Mouse (Mus musculus) granulocyte monocyte progenitor cell, adult 5-6 weeks (primary cell): ENCODE results near the gene Bach2. TPM values are rescaled to one million over a fixed set of nuclear protein-coding genes. Genes with fewer than 3 reads are reported as not detected.
A peak's percentile ranks its signal among the peaks of the same experiment; 100 is the strongest.

Source experiments
- ATAC-seq: replicated peaks from 2 replicates; pipeline ENCODE4 v1.8.0; 2016; ENCODE audit warnings: mild to moderate bottlenecking, moderate TSS enrichment, inconsistent platforms; ENCODE audit not compliant: poor library complexity, severe bottlenecking
- total RNA-seq, 2 experiments: library from RNA; stranded (forward) in 1 of 2; stranded (reverse) in 1 of 2; fragments of 200-712, 200-1000 nt in 1 of 2; fragments of >200 nt in 1 of 2; fragmentation: Nextera tagmentation in 1 of 2; gene quantifications; 2 replicates each; pipeline ENCODE4 v1.2.3; 2014 to 2017

Bach2 gene
- total RNA-seq, 2 experiments from 2014 or later = under 0.01 to 0.67 TPM

DNA sequence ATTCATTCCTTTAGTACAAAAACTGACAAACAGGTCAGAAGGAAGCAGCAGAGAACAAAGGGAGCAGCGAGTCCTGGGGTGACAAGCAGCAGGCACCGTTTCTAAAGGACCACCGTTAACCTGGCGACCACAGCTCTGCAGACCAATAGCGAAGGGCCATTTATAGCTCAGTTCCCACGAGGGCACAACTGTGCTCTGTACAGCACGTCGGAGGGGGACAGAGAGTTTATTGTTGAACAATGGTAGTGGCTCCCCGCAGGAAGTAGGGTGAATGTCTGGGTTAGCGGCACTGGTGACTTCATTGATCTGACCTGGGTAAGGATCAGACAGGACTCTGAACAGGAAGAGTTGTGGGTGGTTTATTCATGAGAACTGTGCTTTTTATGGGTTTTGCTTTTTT lies 112.6 kb downstream of the Bach2 start:
- ATAC-seq = no peak; the same call in 1 of the 2 replicates

DNA sequence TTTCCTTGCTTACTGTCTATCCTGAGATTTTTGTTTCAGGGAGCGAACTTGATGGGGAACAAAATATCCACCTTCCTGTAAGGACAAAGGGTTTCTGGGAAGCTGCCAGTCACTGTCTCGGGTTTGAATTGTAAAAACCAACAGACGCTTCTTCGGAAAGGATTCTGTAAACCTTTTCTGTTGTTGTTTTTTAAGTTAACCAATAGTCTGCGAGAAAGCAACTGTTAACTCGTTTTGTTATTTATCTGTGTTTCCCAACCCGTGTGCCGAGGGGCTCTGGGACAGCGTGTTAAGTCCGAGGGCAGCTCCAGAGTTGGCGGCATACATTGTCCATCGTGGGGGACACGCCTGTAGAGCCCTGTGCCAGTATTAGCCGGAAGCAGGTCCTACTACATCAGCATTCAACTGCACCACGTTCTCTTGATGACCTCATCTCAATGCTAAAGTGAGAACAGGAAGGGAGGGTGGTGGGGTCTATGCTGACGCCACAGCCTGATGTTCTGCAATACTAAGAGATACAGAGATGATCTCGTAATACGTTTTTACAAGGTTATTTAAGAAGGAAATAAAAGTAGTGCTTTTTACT lies 113.2 kb downstream of the Bach2 start:
- ATAC-seq = peak; percentile 72

DNA sequence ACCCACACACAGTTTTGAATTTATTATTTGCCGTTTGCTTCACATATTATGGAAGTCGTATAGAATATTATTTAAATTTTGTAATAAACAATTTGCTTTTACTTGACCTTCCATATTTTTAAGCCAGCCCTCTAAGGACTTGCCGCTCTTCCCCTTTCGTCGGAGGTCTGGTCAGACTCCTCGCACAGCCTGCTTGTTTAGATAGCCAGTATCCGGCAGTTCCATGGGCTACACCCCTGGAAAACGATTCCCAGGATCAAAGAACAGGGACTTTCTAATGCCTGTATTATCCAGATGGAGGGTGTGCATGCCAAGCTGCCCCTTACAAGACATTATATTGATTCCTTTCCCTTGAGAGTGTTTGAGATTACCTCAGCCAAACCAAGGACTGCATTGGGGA lies 113.8 kb downstream of the Bach2 start:
- no peak for ATAC-seq

DNA sequence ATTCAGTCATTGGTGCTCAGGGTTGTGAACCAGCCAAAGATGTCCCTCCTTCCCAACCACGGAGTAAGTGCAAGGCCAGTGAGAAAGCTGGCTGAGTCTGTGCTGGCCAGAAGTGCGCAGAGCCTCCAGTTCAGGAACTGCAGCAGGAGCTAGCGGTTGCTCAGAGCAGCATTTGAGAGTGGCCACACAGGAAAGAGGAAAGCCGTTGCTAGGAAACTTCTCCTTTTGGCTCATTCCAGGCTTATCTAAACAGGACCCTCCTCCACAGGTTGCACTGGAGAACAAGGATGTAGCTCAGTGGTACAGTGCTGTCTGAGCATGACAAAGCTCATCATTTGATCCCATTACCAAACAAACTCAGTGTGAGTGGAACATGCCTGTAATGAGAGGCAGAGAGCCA lies 114.2 kb downstream of the Bach2 start:
- ATAC-seq = peak; percentile 70

DNA sequence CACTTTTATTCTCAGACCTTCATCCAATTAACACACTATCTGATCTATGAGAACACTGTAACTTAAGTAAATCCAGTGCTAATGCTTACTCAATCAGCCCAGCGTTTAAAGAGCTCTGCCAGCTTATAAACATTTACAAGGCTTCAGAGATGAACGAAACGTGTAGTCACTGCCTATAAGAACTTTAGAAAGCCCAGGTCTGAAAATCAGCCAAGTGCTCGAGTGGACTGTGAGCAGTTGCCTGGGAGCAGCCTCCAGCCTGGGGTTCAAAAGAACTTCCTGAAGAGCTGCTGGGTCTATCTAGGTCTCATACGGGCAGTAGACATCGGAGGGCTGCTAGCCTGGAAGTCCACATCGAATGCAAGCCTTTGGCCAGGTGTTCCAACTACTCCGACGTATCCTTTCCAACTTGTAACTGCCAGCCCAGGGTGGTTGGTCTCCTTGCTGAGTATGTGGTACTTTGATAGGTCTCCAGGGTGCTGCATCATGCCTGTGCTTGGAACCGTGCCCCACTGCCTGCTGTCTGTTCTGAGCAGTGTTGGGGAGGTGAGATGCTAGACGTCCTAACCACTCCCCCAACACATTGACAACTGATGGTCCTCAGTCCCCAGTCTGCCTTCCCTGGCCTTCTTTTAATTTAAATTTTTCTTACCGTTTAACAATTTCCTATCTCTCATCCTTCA lies 117.5 kb downstream of the Bach2 start:
- ATAC-seq = no peak

DNA sequence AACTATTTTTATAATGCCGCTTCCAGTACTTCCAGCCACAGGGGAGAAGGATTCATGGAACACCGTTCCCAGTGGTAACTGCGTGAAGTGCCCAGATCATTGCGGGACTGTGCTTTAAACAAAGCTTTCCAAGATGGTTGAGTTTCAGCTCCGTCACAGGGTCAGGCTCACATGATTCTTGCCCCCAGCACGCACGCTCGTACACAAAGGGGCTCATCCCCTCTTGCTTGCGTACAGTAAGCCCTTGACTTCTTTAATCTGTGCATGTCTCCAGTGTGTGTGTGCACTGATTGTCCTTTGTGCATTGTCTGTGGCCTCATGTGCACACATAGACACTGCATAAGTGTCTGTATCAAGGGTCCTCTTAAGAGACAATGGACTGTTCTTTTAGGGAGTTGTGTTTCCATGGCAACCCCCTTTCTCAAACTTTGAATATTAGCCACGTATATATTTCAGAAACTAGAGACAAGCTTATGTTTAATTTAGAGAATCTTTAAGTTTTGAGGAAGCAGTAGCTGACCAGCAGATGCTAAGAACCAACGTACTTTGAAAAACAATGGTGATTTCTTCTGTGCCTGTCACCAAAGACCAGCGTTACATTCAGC lies 119.5 kb downstream of the Bach2 start:
- peak; percentile 32 for ATAC-seq

DNA sequence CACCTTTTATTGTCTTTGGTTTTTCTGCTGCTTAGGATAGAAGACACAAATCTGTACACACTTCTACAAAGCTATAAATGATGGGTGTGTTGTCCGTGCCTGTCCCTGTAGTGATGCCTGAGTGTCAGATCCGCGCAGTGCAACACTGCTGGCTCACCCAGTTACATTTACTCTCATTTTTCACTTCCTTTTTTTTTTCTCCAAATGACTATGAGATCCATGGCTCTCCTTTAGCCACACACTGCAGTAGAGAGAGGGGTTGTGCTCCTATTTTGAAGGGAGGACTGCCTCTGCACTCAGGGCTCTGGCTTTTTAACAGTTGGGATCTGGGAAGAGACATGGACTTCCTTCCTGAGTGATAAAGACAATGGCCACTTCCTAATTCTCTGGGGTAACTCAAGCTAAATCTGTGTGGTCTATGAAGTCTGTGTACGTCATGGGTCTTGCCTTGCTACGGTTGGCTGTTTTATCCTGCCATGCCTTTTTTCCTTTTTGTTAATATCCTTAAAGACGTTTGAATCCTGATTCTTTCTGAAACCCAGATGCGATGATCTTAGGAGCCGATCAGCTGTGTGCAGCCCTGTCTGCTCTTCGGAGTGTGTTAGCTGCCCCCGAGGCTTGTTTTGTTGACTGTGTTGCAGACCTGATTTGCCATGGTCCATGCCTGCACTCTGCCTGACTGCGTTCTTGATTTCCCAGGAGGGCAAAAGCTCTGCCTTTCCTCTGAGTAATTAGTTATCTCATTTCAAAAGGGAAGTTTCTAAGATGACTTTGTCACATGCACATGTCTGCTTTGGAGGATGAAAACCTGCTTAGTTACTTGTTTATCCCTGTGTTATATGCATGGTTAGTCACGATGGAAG lies 120.2 kb downstream of the Bach2 start:
- peak; percentile 88 for ATAC-seq

DNA sequence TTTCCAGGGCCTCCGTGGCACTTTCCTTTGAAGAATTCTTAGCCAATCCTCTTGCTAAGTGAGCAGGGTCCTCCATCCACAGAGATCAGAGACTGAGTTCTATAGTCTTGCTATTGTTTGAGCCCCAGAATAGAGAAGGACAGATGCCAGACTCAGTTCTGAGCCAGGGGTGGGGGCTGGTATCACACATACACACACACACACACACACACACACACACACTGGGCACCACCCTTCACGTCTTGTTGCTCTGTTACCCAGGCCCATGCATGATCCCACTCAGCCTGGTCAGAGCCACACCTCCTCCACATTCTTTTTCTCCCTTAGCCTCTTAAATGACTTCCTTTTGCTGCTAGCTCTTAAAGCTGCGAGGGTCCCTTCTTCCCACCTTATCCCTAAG lies 121.0 kb downstream of the Bach2 start:
- ATAC-seq = no peak

DNA sequence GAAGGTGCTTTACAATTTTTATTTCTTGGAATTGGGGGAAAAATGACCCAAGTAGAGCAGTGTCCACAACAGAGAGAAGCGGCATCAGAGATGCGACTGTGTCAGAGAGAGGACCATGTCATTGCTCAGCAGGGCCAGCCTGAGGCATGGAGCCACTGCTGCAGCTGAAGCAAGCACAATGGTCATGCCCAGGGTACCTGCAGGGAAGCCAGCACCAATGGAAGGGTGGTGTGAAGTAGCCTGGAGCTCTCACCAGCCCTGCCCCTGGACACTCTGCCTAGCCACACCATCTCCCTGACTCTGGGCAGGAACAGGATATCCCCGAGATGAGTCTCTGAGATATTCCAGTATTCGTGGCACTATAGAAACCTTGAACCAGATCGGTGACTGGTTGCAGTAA lies 121.9 kb downstream of the Bach2 start:
- ATAC-seq = no peak

DNA sequence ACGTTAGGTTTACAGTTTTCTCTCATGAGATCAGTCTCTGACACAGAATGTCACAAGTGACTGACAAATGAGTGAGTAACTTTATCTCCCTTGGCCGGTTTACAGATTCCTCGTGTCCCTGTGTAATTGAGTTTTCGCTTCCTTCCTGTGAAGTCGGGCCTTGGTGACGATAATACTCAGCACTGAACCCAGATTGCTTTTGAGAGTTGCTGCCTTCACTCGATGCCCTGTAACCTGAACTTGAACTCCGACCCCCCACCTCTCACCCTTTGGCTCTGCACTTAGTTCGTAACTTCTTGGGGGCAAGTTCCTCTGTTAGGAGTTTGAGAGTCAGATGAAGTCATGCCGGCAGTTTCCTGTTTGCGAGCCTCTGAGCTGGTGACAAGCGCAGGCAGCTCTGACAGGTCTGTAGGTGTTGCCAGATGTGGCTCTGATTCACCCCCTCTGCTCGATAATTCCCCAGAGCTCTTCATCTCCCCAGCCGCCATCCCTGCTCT lies 124.9 kb downstream of the Bach2 start:
- peak; percentile 49 for ATAC-seq

DNA sequence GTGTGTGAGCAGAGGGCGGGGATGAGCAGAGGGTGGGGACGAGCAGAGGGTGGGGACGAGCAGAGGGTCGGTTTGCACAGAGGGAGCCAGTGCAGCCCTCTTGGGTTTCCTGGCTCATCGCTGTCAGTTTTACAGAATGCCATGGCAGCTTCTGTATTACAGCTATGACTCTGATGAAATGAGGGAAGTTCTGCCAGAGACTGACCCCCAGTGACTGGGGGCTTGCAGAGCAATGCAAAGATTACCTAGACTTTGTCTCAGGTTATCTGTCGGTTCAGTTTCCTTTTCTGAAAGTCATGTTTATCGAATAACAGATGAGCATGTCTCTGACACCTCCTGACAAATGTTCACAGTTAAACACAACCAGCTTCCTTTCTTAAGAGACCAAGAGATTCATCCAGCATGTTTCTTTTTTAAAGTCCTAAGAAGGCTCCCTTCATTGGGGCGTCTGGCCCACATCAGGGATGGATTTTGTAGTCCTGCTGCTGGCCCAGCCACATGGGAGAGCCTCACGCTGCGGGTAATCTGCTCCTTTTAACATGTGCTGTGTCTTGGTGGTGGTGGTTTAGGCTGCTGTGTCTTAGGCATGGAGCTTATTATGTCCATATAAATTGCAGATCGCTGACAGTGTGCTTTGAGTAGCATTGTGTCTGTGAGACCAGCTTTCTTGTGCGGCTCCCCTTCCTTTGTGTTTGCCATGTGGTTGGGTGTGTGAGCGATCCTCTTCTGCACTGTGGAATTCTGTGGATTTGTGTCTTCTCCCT lies 126.7 kb downstream of the Bach2 start:
- ATAC-seq = peak; percentile 67

DNA sequence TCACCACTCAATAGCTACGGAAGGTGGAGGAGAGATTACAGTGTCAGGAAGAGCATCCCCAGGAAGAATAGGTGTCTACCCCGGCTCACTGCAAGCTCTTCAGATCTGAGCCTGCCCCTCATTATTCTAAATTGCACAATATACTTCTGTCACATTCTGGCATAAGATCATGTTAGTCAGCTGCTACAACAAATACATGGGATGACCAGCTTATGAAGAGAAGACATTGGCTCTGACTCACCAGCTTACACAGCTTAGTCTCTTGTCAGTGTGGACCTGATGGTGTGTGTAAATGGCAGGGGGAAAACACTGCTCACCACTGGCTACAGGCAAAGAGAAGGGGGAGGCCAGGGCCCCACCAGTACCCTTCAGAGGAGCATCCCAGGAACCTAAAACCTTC lies 127.6 kb downstream of the Bach2 start:
- no peak for ATAC-seq

DNA sequence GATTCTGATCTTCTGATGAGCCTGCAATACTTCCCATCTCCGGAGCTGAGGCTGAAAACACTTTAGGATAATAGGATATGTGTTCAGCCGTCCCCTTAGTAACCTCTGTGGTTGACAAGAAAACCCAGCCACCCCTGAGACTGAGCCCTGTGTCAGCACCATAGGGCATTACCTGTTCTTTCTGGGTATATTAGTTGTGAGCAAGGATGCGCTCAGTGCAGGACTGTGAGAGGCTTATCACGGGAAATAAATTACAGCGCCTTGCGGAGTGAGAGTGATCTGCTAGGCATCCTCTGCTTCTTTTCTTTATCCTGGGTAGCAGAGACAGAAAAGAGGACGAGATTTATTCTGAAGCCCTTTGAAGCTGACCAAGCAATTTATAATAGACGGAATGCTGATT lies 129.7 kb downstream of the Bach2 start:
- ATAC-seq = no peak

DNA sequence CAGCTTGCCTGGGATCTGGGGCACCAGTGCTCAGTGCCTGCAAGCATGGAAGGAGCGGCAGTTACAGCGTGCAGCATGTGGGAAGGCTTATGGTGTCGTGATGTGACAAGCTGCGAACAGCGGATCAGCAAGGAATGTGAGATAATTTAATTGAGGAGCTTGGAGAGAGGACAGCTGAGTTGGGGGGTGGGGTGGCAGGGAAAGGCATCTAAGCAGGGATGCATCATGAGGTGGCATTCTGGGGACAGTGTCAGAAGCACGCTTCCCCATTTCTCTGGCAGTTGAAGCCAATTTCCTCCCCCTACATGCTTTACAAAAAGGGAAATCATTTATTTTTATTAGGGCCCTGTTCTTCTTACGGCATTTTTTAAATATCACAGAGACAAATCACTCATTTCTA lies 134.5 kb downstream of the Bach2 start:
- peak; percentile 88 for ATAC-seq

DNA sequence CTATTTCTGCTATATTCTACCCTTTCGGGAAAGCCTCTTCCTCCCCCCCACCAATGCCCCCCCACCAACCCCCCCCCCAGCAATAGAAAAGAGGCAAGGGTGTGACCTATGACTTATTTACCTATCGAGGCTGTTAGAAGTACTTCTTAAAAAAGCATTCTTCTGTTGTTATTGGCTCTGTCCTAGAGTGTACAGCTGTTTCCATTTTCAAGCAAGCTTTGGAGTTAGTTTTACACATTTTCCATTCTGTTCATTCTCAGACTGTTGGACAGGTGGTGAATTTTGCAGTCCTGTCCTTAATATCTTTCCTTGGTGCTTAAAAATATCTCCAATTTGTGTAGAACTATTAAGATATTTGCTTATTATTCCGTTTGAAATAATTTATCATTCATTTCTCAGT lies 134.9 kb downstream of the Bach2 start:
- no peak for ATAC-seq

DNA sequence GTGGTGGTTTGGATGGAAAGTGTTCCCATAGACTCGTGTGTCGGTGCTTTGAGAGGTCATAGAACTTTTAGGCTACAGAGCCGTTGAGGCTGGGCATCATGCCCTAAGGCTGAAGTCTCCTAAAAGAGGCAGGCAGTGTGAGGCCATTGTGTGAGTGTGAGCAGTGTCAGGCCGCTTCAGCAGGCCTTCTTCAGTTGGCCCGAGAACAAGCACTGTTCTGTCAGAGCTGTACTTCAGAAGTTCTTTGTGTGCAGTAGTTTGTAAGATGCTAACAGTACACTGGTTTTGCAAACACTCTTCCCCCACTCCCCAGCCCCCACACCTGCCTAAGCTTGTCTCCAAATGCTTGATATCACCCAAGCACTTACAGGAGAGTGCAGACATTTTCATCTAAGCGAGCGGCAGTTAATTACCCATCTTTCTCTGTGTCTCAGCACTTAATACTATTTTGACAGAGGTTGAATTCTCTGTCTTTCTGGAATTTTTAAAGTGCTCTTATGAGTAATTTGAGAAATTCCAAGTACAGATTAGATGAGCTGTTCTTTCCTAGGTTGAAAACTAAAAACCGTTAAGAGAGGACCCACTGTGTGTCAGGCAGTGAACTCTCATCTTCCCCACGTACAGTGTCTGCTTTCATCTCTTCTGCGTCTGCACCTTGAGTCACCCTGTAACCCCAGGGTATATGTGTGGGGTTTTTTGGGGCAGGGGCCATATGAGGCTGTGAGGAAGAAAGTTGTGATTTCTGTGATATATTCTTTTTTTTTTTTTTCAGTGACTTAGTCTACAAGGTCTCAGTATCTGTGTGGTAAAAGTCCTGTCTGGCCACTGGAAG lies 136.4 kb downstream of the Bach2 start:
- ATAC-seq = no peak

DNA sequence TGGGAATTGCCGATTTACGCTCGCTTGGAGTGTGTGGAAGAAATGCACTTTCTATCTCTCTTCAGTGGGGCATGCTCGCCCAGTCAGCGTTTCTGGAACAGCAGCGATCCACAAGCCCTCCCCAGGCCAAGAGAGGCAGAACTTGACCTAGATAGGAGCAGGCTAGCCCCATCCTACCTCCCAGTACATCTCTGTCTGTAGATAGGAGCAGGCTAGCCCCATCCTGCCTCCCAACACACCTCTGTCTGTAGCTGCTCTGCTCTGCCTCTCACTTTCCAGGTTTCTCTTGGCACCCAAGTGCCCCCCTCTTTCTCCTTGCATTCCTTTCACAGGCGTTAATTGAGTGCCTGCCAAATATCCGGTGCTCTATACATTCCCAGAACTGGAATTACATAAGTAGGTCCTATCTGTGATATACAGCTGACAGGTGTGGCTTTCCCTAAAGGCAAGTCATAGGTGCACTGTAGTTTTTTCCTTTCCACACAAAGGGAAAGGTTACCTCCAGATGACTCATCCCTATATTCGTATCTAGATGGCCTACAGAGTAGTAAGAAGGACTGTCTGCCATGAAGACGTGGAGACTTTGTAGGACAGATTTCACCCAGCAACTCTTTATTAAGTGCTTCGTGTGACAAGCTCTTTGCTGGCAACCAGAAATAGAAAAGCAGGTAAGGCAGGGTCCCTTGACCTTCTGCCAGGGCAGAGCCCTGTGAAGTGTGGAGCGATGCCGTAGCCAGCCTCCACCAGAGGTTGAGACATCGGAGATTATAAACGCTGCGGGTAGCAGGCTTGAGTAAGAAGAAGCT lies 137.3 kb downstream of the Bach2 start:
- ATAC-seq = no peak

DNA sequence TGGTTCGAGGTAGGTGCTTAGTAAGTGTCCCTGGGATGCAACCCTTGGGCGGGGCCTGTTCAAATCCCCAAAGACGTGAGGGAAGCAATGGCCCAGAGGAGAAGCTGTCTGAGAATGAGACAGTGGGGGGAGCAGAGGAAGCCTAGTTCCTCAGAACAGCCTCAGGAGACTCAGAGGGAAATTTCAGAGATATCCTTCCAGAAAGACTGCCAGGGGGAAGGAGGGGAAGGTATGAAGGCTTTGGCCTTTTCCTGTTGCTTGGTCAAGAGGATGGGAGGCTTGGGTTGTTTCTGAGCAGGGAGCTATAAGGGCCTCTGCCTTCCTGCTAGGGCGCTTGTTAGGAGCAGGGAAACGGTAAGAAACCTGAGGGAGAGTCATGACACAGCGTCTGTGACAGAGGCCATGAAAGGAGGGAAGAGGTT lies 137.9 kb downstream of the Bach2 start:
- ATAC-seq = peak; percentile 33
